Mouse (Mus musculus) limb, embryonic 14.5 days (tissue): ENCODE results near the gene Adamts6. TPM values are rescaled to one million over a fixed set of nuclear protein-coding genes. Genes with fewer than 3 reads are reported as not detected.
A peak's percentile ranks its signal among the peaks of the same experiment; 100 is the strongest.

Source experiments
- ATAC-seq: fragments of 200-750 bp; cut with Nextera tagmentation; 2 replicates; pipeline ENCODE4 v1.8.0; 2017; ENCODE audit warnings: low read depth, moderate number of reproducible peaks, moderate TSS enrichment; ENCODE audit not compliant: low FRiP score
- DNase-seq: peaks from one replicate; pipeline ENCODE4 v3.0.0-alpha.2; 2015; ENCODE audit warnings: low spot score
- H3K27ac ChIP-seq: fragments of 300-500 bp; sonication (generic); replicated peaks from 2 replicates; pipeline ENCODE4 v1.5.1; 2014; ENCODE audit warnings: low read depth, mild to moderate bottlenecking, low read length, moderate library complexity, mixed read lengths
- H3K27me3 ChIP-seq: fragments of 300-500 bp; sonication (generic); 2 replicates; pipeline ENCODE4 v1.6.1; 2014; ENCODE audit warnings: low read length, mixed read lengths; ENCODE audit not compliant: control insufficient read depth, insufficient read depth
- H3K36me3 ChIP-seq: fragments of 300-500 bp; sonication (generic); 2 replicates; pipeline ENCODE4 v1.6.1; 2014; ENCODE audit warnings: mild to moderate bottlenecking, low read length, moderate library complexity, mixed read lengths; ENCODE audit not compliant: control insufficient read depth, insufficient read depth
- H3K4me1 ChIP-seq: fragments of 300-500 bp; sonication (generic); 2 replicates; pipeline ENCODE4 v1.6.1; 2014; ENCODE audit warnings: antibody characterized with exemption, low read length, mixed read lengths; ENCODE audit not compliant: control insufficient read depth, insufficient read depth
- H3K4me2 ChIP-seq: fragments of 300-500 bp; sonication (generic); replicated peaks from 2 replicates; pipeline ENCODE4 v1.6.1; 2014; ENCODE audit warnings: low read depth, mild to moderate bottlenecking, low read length, moderate library complexity; ENCODE audit not compliant: severe bottlenecking
- H3K4me3 ChIP-seq: fragments of 300-500 bp; sonication (generic); replicated peaks from 2 replicates; pipeline ENCODE4 v1.5.1; 2014; ENCODE audit warnings: low read length
- H3K9ac ChIP-seq: fragments of 300-500 bp; sonication (generic); 2 replicates; pipeline ENCODE4 v1.6.1; 2014; ENCODE audit warnings: mild to moderate bottlenecking, low read depth, low read length, moderate library complexity; ENCODE audit not compliant: severe bottlenecking
- H3K9me3 ChIP-seq: fragments of 300-500 bp; sonication (generic); 2 replicates; pipeline ENCODE4 v1.6.1; 2016; ENCODE audit warnings: low read length; ENCODE audit not compliant: control insufficient read depth
- POLR2A ChIP-seq: fragments of 200-500 bp; IDR thresholded peaks from 2 replicates; pipeline ENCODE4 v1.8.0; 2012; ENCODE audit warnings: inconsistent platforms, mild to moderate bottlenecking, moderate library complexity, borderline replicate concordance; ENCODE audit not compliant: insufficient read depth, insufficient read length; ENCODE audit errors: extremely low read depth
- WGBS: fragments of 180-500 bp; shearing (Covaris S2); extraction: QIAGEN DNeasy Blood & Tissue Kit; methylation state at CpG from one replicate; pipeline ENCODE4 v1.1.7; 2014; 5-methylcytosine and 5-hydroxymethylcytosine counted together
- polyA plus RNA-seq, 2 experiments: library from polyadenylated mRNA; depleted of rRNA in 1 of 2; stranded (reverse) in 1 of 2; unstranded in 1 of 2; fragments of >200 nt; fragmentation: Nextera tagmentation in 1 of 2; extraction: Ambion mirVana in 1 of 2; gene quantifications; 2 replicates each; pipeline versions ENCODE4 v1.2.1 to v1.2.3; 2012 to 2014

Gene Adamts6
- polyA plus RNA-seq, 2 experiments: 5.0 to 13.8 TPM

GRCm38 (mm10) chr13:104533806-104534495 is 246.3 kb downstream of the Adamts6 start:
- Histone ChIP-seq H3K27me3 (no peaks in the 10 kb centered on the region), H3K4me2 (no peak overlapping the region), H3K4me1 (no peaks in the 10 kb centered on the region), H3K27ac (no peak overlapping the region), H3K36me3 (no peaks in the 10 kb centered on the region), H3K4me3 (no peak overlapping the region), H3K9ac (no peak overlapping the region), H3K9me3 (no peaks in the 10 kb centered on the region)
- no peak for TF ChIP-seq POLR2A
- DNase-seq (no peak), ATAC-seq (no peak)
- WGBS: 57% methylated on average over 7 of the region's 7 CpGs

- WGBS: 17% methylated on average over 7 of the region's 7 CpGs
- peak overlapping the region; percentile 28; the same call in 1 of the 2 replicates for H3K27ac ChIP-seq
These were observed 253.3 kb downstream of the Adamts6 start for GRCm38 (mm10) chr13:104540861-104541398.

GRCm38 (mm10) chr13:104542123-104542758 is 254.6 kb downstream of the Adamts6 start:
- H3K4me1 ChIP-seq: peaks cover 9% of the 10 kb centered on the region
- no peak overlapping the region for H3K9ac ChIP-seq
- no peaks in the 10 kb centered on the region for H3K27me3 ChIP-seq
- no peak overlapping the region for H3K4me3 ChIP-seq
- no peaks in the 10 kb centered on the region for H3K36me3 ChIP-seq
- ATAC-seq (no peak), DNase-seq (no peak)
- H3K27ac ChIP-seq: no peak overlapping the region
- H3K4me2 ChIP-seq: no peak overlapping the region
- TF ChIP-seq POLR2A: no peak
- 70% methylated on average over 10 of the region's 10 CpGs for WGBS
- no peaks in the 10 kb centered on the region for H3K9me3 ChIP-seq

More at GRCm38 (mm10) chr13:104540861-104541398, 253.3 kb downstream of the Adamts6 start:
- H3K9me3 ChIP-seq: no peaks in the 10 kb centered on the region
- H3K27me3 ChIP-seq: no peaks in the 10 kb centered on the region
- no peak for TF ChIP-seq POLR2A
- H3K4me3 ChIP-seq: no peak overlapping the region
- peaks cover 9% of the 10 kb centered on the region for H3K4me1 ChIP-seq
- peak overlapping the region; percentile 42 for H3K4me2 ChIP-seq
- peak; percentile 50; the same call in 1 of the 2 replicates for ATAC-seq
- H3K36me3 ChIP-seq: no peaks in the 10 kb centered on the region
- no peak overlapping the region for H3K9ac ChIP-seq
- DNase-seq: no peak

GRCm38 (mm10) chr13:104542759-104543141 is 255.1 kb downstream of the Adamts6 start:
- ATAC-seq: no peak
- no peaks in the 10 kb centered on the region for H3K27me3 ChIP-seq
- no peaks in the 10 kb centered on the region for H3K9me3 ChIP-seq
- no peak for TF ChIP-seq POLR2A
- H3K36me3 ChIP-seq: no peaks in the 10 kb centered on the region
- no peak overlapping the region for H3K4me3 ChIP-seq
- H3K9ac ChIP-seq: no peak overlapping the region
- no peak overlapping the region for H3K27ac ChIP-seq
- H3K4me1 ChIP-seq: peaks cover 9% of the 10 kb centered on the region
- no peak for DNase-seq
- 62% methylated on average over 4 of the region's 4 CpGs for WGBS
- H3K4me2 ChIP-seq: no peak overlapping the region

Other genes with a start within 250 kb of the Adamts6 start
- 7.6 and 9.8 TPM in 2 replicates for gene Nln, start 178.2 kb upstream of the Adamts6 start, polyA plus RNA-seq (2012; rRNA removed)
- gene Nln, start 178.2 kb upstream of the Adamts6 start, polyA plus RNA-seq (2014; fragmentation: Nextera tagmentation; extraction: Ambion mirVana): 16.6 and 17.3 TPM in 2 replicates
- gene Sgtb, start 178.1 kb upstream of the Adamts6 start, polyA plus RNA-seq (2012; rRNA removed): 4.9 and 5.9 TPM in 2 replicates
- 7.3 and 7.5 TPM in 2 replicates for gene Sgtb, start 178.1 kb upstream of the Adamts6 start, polyA plus RNA-seq (2014; fragmentation: Nextera tagmentation; extraction: Ambion mirVana)
- 18.6 and 23.4 TPM in 2 replicates for gene Trappc13, start 109.4 kb upstream of the Adamts6 start, polyA plus RNA-seq (2012; rRNA removed)
- 43.9 and 49.7 TPM in 2 replicates for gene Trappc13, start 109.4 kb upstream of the Adamts6 start, polyA plus RNA-seq (2014; fragmentation: Nextera tagmentation; extraction: Ambion mirVana)
- gene Trim23, start 109.0 kb upstream of the Adamts6 start, polyA plus RNA-seq (2012; rRNA removed): 13.0 and 14.9 TPM in 2 replicates
- 18.0 and 21.3 TPM in 2 replicates for gene Trim23, start 109.0 kb upstream of the Adamts6 start, polyA plus RNA-seq (2014; fragmentation: Nextera tagmentation; extraction: Ambion mirVana)
- gene Cenpk, start 59.2 kb upstream of the Adamts6 start, polyA plus RNA-seq (2012; rRNA removed): 12.8 and 23.4 TPM in 2 replicates
- 53.9 and 56.5 TPM in 2 replicates for gene Cenpk, start 59.2 kb upstream of the Adamts6 start, polyA plus RNA-seq (2014; fragmentation: Nextera tagmentation; extraction: Ambion mirVana)
- 10.8 and 15.5 TPM in 2 replicates for gene Ppwd1, start 59.0 kb upstream of the Adamts6 start, polyA plus RNA-seq (2012; rRNA removed)
- 13.3 and 14.3 TPM in 2 replicates for gene Ppwd1, start 59.0 kb upstream of the Adamts6 start, polyA plus RNA-seq (2014; fragmentation: Nextera tagmentation; extraction: Ambion mirVana)